Mouse (Mus musculus) megakaryocyte, adult 5-6 weeks (primary cell): ENCODE data around the gene Mtor. TPM values are rescaled to one million over a fixed set of nuclear protein-coding genes. Genes with fewer than 3 reads are reported as not detected.

Experiments
- ATAC-seq: 2 replicates; pipeline ENCODE4 v1.8.0; 2016; ENCODE audit warnings: mild to moderate bottlenecking, inconsistent platforms; ENCODE audit not compliant: poor library complexity, severe bottlenecking
- total RNA-seq, 2 experiments: library from RNA; stranded (forward) in 1 of 2; stranded (reverse) in 1 of 2; fragments of 153-499, 151-499 nt in 1 of 2; fragments of 221-1000, 200-1000 nt in 1 of 2; gene quantifications; 2 replicates each; pipeline versions ENCODE4 v1.2.3 to v1.2.4; 2015 to 2017

The Mtor gene
- total RNA-seq (2015) (14.2 and 14.3 TPM in 2 replicates), total RNA-seq (2017) (10.8 and 13.6 TPM in 2 replicates)

DNA sequence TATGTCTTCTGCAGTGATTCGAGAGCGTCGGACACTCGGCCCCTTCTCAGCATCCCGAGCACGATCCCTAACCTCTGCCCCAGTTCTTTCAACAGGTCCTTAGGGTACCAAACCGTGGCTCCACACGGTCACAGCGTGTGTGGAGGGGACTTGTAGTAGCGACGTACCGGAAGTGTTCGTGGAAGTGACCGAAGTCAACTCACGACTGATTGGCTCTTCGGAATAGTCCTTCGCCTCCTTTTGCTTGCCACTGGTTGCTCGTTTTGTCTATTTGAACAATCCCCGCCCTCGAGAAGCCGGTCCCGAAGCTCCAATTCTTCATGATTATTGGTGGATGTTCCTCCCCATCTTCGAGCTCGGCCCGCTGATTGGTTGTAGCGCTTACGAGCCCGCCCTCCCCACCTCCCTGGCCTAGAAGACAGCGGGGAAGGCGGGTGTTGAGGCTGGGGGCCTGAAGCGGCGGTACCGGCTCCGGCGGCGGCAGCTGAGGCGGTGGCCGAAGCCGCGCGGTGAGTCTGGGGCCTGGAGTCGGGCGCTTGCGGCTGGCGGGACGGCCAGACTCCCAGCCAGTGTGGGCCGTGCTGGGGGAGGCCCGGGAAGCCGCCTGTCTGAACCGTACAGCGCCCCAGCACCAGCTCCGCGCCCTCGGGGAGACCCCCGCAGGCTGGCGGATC lies at the start of gene Mtor:
TSS of gene Mtor (plus strand) at position 433 of the 674 bp plus-strand sequence.
- peak; percentile 88 for ATAC-seq

DNA sequence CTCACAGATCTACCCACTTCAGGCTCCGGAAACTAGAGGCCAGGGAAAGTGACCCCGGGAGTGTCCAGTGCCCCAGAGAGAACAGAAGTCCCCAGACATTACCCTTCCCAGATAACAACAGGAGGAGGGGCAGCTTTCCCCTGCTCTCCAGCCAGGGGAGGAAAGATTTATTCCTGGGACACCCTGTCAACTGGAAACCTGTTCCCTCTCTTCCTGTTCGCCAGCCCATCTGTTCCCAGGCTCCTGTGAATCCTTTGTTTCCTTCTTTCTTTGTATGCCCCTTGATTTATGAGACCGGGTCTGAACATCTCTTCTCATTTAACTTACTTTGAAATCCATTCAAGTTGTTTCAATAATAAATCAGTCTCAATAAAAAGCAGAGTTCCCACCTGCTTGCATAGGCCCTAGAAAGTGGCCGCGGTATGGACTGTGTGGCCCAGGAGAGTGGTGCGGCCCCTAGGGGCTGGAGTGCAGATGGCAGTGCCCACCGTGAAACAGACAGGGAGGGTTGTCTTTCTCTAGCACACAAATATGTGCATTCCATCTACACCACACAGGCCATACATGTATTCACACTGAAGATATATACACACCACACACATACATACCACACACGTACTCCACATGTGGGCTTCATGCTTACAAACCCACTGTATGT lies 48.8 kb upstream of the Mtor start:
- no peak for ATAC-seq

- ATAC-seq = no peak
Observed at GRCm38 (mm10) chr4:148403402-148403801, 45.0 kb upstream of the Mtor start.

DNA sequence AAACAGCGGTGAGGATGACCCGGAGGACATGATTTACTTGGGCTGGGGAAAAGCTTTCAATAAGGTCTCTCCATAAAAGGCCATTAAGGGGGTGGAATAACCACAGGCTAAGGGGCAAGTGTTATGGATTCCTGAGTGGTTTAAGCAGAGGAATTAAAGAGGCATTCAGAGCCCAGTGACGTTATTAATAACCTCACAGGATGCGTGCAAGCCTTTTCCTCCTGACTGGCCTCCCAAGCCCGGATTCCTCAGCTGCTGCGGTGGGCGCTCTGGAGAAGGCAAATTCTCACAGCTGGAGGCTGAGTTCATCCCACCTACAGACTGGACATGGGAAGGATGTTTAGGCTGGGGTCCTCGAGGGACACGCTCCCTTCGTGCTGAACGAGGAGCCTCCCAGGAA lies 43.7 kb upstream of the Mtor start:
- ATAC-seq = no peak

DNA sequence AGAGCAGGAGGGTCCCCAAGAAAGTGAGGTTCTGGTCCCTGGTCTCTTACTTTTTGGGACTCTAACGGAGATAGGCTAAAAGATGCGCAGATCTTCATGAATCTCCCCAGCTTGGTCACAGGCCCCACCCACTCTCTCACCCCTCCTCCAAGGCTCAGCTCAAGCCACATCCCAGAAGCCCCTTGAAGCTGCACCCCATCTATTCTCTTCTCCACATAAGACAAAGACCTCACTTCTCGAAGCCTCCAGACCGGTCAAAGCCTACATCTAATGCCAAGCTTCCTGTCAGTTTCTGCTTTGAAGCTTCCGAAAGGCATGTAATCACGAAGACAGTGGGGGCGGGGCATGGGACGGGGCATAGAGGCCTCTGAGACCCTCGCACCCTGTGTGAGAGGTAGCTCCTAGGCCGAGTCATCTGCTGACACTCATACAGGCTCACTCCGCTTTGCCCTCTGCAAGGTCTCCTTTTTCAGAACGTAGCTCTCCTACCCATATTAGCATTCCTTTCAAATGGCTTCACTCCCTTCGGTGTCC lies 43.1 kb upstream of the Mtor start:
- no peak for ATAC-seq

GRCm38 (mm10) chr4:148408256-148408975 lies 40.0 kb upstream of the Mtor start:
- ATAC-seq = no peak

DNA sequence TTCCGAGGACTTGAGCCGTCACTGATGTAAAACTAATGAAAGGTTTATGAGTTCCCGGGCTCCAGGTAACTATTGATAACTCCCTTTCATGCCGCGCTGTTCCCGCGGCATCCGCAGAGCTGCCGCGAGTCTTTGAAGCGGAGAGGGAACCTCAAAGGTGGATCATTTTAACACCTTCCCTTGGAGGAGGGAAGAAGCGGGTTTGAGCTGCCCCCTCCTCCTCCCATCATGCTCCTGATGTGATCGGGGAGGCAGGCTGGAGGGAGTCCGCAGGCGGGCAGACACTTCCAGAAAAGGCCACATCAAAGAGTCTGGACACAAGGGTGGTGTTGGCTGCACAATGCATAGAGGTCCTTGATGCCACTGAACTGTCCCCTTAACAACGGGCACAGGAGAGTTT lies 32.8 kb upstream of the Mtor start:
- ATAC-seq = no peak

GRCm38 (mm10) chr4:148417074-148417526 lies 31.3 kb upstream of the Mtor start:
- no peak for ATAC-seq

GRCm38 (mm10) chr4:148417559-148417958 lies 30.9 kb upstream of the Mtor start:
- no peak for ATAC-seq

DNA sequence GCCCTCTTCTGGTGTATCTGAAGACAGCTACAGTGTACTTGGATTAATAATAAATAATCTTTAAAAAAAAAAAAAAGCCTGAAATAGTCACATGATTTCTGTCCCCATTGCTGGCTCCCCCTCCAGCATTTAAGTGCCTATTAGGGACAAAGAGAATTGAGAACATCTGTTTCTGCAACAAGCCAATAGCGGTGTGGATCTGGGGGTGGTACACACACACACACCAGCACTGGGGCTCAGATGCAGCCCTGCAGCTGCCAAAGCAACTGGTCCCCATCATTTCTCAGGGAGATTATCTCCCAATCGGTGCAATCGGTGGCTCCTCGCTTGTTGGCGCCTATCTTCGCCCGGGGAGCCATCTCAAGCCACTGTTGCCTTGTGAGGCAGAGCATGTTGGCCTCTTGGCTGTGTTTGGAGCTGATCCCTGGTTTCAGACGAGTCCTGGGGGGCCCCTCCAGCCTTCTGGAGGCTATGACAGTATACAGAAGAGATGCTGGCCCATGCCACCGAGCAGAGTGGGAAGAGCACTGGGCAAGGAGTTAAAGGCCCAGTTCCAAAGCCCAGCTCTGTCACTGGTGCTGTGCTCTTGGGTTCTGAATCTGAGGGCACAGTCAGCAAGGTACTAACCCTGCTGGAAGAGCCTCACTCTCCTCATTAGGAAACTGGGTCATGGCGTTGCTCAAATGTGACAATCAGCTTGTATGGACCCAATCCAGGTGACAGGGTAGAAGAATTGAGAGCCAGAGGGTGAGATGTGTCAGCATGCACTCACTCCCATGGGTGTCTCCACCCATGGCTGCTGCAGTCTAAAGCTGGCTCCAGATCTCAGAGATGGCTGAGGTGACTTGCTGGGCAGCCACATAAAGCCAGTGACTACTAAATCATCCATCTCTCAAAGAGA lies 21.2 kb upstream of the Mtor start:
- no peak for ATAC-seq

- ATAC-seq = no peak
Observed at GRCm38 (mm10) chr4:148428544-148428943, 19.9 kb upstream of the Mtor start.

- ATAC-seq = no peak
Observed at GRCm38 (mm10) chr4:148429121-148429520, 19.3 kb upstream of the Mtor start.

- peak; percentile 64; the same call in 1 of the 2 replicates for ATAC-seq
Observed at GRCm38 (mm10) chr4:148429686-148430085, 18.7 kb upstream of the Mtor start.

- peak; percentile 23 for ATAC-seq
Observed at GRCm38 (mm10) chr4:148430880-148431519, 17.4 kb upstream of the Mtor start.

GRCm38 (mm10) chr4:148432488-148432887 lies 15.9 kb upstream of the Mtor start:
- ATAC-seq = no peak

DNA sequence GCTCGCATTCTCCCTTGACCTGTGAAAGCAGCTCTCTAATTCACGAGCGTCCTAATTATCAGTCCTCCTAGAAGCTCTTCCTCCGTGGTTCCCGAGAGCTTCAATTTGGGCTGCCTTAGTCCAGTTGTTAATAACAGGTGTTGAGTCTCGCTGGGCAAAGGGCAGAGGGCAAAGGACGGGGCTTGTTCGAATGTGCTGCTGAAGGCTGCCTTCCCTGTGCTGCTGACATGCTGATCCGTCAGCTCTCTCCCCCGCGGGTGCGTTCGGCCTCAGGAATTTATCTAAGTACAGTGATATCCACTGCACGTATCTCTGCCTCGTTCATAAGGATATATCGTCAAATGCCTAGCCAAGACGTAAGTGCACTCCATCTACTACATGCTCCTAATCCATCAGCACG lies 15.1 kb upstream of the Mtor start:
- ATAC-seq = no peak

DNA sequence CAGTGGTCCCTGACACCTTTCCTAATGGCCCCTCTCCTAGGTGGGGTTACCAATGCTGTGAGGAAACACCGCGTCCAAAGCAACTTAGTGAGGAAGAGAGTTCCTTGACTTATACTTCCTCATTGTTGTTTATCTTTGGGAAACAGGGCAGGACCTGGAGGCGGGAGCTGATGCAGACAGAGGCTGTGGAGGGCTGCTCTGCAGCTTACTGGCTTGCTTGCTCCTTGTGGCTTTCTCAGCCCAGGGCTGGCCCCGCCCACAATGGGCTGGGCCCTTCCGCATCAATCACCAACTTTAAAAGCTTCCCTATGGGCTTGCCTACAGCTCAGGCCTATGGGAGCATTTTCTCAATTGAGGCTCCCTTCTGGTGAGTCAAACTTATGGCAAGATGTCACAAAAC lies 14.6 kb upstream of the Mtor start:
- ATAC-seq = no peak

DNA sequence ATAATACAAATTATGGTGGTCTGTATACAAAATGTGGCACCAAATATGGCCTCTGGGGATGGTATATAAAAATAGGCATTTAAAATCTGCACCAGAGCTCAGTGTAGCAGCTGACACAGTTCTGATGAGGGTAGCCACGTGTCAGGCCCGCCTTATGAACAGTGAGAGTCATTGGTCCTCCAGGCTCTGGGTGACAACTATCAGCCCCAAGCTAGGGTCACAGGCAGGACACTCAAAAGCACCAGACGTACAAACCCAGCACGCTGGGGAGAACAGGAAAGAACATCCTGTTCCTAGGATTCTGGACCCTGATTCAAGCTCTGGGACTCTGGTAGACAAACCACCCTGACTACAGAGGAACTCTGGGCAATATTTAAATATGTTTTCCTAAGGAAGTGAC lies 13.9 kb upstream of the Mtor start:
- ATAC-seq = no peak

- no peak for ATAC-seq
Observed at GRCm38 (mm10) chr4:148435106-148435505, 13.3 kb upstream of the Mtor start.
